Mouse (Mus musculus) bone marrow macrophage, adult 2 months (primary cell): ENCODE results near the gene Ppard.

Experiments
- CTCF ChIP-seq: IDR thresholded peaks from 2 replicates; pipeline ENCODE4 v1.5.1; 2012; ENCODE audit warnings: low read depth, mild to moderate bottlenecking, low read length, moderate library complexity
- POLR2A ChIP-seq: IDR thresholded peaks from 2 replicates; pipeline ENCODE4 v1.6.1; 2012; ENCODE audit warnings: mild to moderate bottlenecking, low read depth, low read length, borderline replicate concordance

DNA sequence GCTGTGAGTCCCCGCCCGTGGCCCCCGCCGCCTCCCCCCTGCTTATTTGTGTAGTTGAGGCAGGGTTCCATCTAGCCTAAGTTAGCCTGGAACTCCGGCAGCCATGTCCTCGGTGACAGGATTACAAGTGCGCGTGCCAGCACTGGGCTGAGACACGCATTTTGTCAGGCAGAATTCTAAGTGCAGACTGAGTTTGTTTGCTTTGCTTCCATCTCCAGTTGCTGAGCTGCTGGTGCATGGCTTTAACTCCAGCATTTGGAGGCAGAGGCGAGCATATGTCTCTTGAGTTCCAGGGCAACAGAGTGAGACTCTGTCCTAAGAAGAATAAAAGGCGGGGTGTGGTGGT lies 81.4 kb downstream of the Ppard start:
- TF ChIP-seq CTCF (no peak), POLR2A (no peak)
